Mouse (Mus musculus) left cerebral cortex, postnatal 25 days (tissue): Measurements from ENCODE around the gene Gng7. TPM values are rescaled to one million over a fixed set of nuclear protein-coding genes. Genes with fewer than 3 reads are reported as not detected.

ENCODE experiments used
- DNase-seq, 2 experiments: peaks; one replicate each; pipeline ENCODE4 v3.0.0; 2022; ENCODE audit warnings: low spot score in 2 of 2, mixed read lengths in 1 of 2
- intact Hi-C: fragments of 180-260 bp; cut with DNase I; formaldehyde crosslinking; loops from one replicate; pipeline ENCODE4 v1.15.1; 2025
- total RNA-seq, 2 experiments: library from RNA; stranded (reverse); gene quantifications; 2 replicates each; pipeline ENCODE4 v1.2.3; 2021

The Gng7 gene
- total RNA-seq, 2 experiments from 2014 or later, result 83.8 to 196 TPM

GRCm38 (mm10) chr10:80975478-80975877 is 39.3 kb downstream of the Gng7 start:
- intact Hi-C loops, result no loop called here

GRCm38 (mm10) chr10:80973722-80974121 is 41.0 kb downstream of the Gng7 start:
- DNase-seq, result no peak
- intact Hi-C loops, result no loop called here

More at GRCm38 (mm10) chr10:80975478-80975877, 39.3 kb downstream of the Gng7 start:
- no peak for DNase-seq

- intact Hi-C loops, result no loop called here
- no peak for DNase-seq
These were observed 42.4 kb downstream of the Gng7 start for GRCm38 (mm10) chr10:80972071-80972987.

GRCm38 (mm10) chr10:80971533-80971932 is 43.2 kb downstream of the Gng7 start:
- DNase-seq, result no peak
- intact Hi-C loops, result no loop called here

- intact Hi-C loops, result no loop called here
- DNase-seq, result no peak
These were observed 44.6 kb downstream of the Gng7 start for GRCm38 (mm10) chr10:80970159-80970558.

- no peak for DNase-seq
- intact Hi-C loops, result no loop called here
These were observed 45.4 kb downstream of the Gng7 start for GRCm38 (mm10) chr10:80969298-80969697.

- intact Hi-C loops, result no loop called here
- no peak for DNase-seq
These were observed 46.6 kb downstream of the Gng7 start for GRCm38 (mm10) chr10:80968106-80968505.

GRCm38 (mm10) chr10:80967101-80967656 is 47.6 kb downstream of the Gng7 start:
- DNase-seq, result no peak
- intact Hi-C loops, result no loop called here

GRCm38 (mm10) chr10:80966296-80966695 is 48.4 kb downstream of the Gng7 start:
- no peak for DNase-seq
- intact Hi-C loops, result no loop called here

- intact Hi-C loops, result no loop called here
- no peak for DNase-seq
These were observed 51.4 kb downstream of the Gng7 start for GRCm38 (mm10) chr10:80963031-80963975.

- no peak for DNase-seq
- intact Hi-C loops, result no loop called here
These were observed 52.2 kb downstream of the Gng7 start for GRCm38 (mm10) chr10:80962585-80962984.

- DNase-seq, result no peak
- intact Hi-C loops, result no loop called here
These were observed 52.7 kb downstream of the Gng7 start for GRCm38 (mm10) chr10:80962051-80962472.

GRCm38 (mm10) chr10:80960551-80961508 is 53.9 kb downstream of the Gng7 start:
- intact Hi-C loops, result no loop called here
- no peak for DNase-seq

GRCm38 (mm10) chr10:80958979-80959637 is 55.6 kb downstream of the Gng7 start:
- intact Hi-C loops, result no loop called here
- DNase-seq, result no peak

- intact Hi-C loops, result no loop called here
- DNase-seq, result no peak
These were observed 57.0 kb downstream of the Gng7 start for GRCm38 (mm10) chr10:80957791-80958190.

- intact Hi-C loops, result no loop called here
- DNase-seq, result no peak
These were observed 57.8 kb downstream of the Gng7 start for GRCm38 (mm10) chr10:80956901-80957300.

GRCm38 (mm10) chr10:80956385-80956784 is 58.4 kb downstream of the Gng7 start:
- intact Hi-C loops, result no loop called here
- no peak for DNase-seq

- peak; percentile 54 to 69 for DNase-seq
These were observed 59.2 kb downstream of the Gng7 start for GRCm38 (mm10) chr10:80955536-80955935.

More at GRCm38 (mm10) chr10:80955536-80955935, 59.2 kb downstream of the Gng7 start:
- intact Hi-C loops, result no loop called here
